Mouse (Mus musculus) embryonic fibroblast, embryonic 13.5 days (primary cell): Measurements from ENCODE around the gene Nubp1.

Experiments
- CTCF ChIP-seq: IDR thresholded peaks from 2 replicates; pipeline ENCODE4 v1.5.1; 2011; ENCODE audit warnings: mild to moderate bottlenecking, control low read depth, low read length, moderate library complexity, borderline replicate concordance; ENCODE audit not compliant: insufficient read depth
- POLR2A ChIP-seq: IDR thresholded peaks from 2 replicates; pipeline ENCODE4 v1.6.1; 2011; ENCODE audit warnings: low read depth, mild to moderate bottlenecking, control low read depth, low read length, moderate library complexity

DNA sequence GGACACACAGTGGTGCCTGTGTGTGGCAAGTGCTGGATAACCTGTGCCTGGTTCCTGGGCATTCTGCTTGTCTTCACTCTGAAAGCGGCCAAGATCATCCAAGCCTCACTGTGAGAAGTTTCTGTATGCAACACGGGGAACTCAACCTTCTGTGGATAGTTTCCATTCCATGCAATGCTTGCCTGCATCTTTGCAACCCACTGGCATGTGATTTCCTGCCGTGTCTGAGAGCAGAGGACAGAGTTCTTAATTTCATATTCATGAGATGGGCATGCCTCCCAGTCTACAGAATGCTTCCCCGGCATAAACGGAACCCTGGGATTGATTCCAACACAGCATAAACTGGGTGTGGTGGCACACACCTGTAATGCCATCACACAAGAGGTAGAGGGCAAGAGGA lies 26.3 kb downstream of the Nubp1 start:
- TF ChIP-seq CTCF: no peak
- TF ChIP-seq POLR2A: no peak
